In genomic region chr17:47748791-47749553, GRCm38 (mm10) we compare ENCODE assay signal across 9 mouse cellular contexts. TPM values are rescaled to one million over a fixed set of nuclear protein-coding genes. Genes with fewer than 3 reads are reported as not detected.
DNase-seq lines count a peak whose midpoint lies in the region; ATAC-seq lines count a peak whose summit lies in the region.
"Had no signal": no experiment of that assay in that cellular context is flagged by ENCODE, and none has a peak within 500 bp of the region (broad histone marks: within the 10 kb centered on the region; RNA-seq: fewer than 3 reads in every experiment).

No protein-coding gene starts in this region.

- ATAC-seq in forebrain, embryonic 11.5 days (replicated peaks; ENCODE audit: low FRiP score) = no peak
- peak; percentile 36 for ATAC-seq in heart, embryonic 14.5 days (ENCODE audit: insufficient number of reproducible peaks, insufficient read depth, low FRiP score, low read depth)
- no peak for ATAC-seq in liver, embryonic 15.5 days (ENCODE audit: insufficient read depth)

- no peaks in the 10 kb centered on the region for H3K27me3 ChIP-seq in forebrain, embryonic 10.5 days (ENCODE audit: poor library complexity, severe bottlenecking)
- no peaks in the 10 kb centered on the region for H3K27me3 ChIP-seq in forebrain, embryonic 11.5 days (ENCODE audit: control insufficient read depth, insufficient read depth, low read length)
- H3K27me3 ChIP-seq in heart, embryonic 14.5 days (ENCODE audit: control insufficient read depth, insufficient read depth, low read length) = no peaks in the 10 kb centered on the region
- no peaks in the 10 kb centered on the region for H3K27me3 ChIP-seq in liver, embryonic 15.5 days

- WGBS in forebrain, embryonic 10.5 days = 78% methylated on average over 14 of the region's 14 CpGs
- WGBS in forebrain, embryonic 11.5 days = 78% methylated on average over 14 of the region's 14 CpGs
- 35% methylated on average over 14 of the region's 14 CpGs for WGBS in heart, embryonic 14.5 days
- WGBS in liver, embryonic 15.5 days (ENCODE audit: insufficient replicate concordance) = 70% methylated on average over 14 of the region's 14 CpGs

- H3K9me3 ChIP-seq in forebrain, embryonic 10.5 days = peaks cover 4% of the 10 kb centered on the region; the same call in 1 of the 2 replicates
- no peaks in the 10 kb centered on the region for H3K9me3 ChIP-seq in forebrain, embryonic 11.5 days (ENCODE audit: control insufficient read depth, low read length)
- H3K9me3 ChIP-seq in heart, embryonic 14.5 days (ENCODE audit: control insufficient read depth, low read length) = peaks cover 8% of the 10 kb centered on the region; the same call in 1 of the 2 replicates
- no peaks in the 10 kb centered on the region for H3K9me3 ChIP-seq in liver, embryonic 15.5 days (replicated peaks)

- 0 out of 2 replicates have a peak, but pooled peaks cover 4% of the 10 kb centered on the region for H3K4me1 ChIP-seq in forebrain, embryonic 10.5 days
- H3K4me1 ChIP-seq in forebrain, embryonic 11.5 days (replicated peaks; ENCODE audit: control insufficient read depth, insufficient read depth, low read length) = no peaks in the 10 kb centered on the region
- H3K4me1 ChIP-seq in heart, embryonic 14.5 days (ENCODE audit: control insufficient read depth in 2 of 2, insufficient read depth in 2 of 2, low read length in 2 of 2) = peaks cover 24 to 32% of the 10 kb centered on the region in 2 experiments
- H3K4me1 ChIP-seq in liver, embryonic 15.5 days (replicated peaks) = peaks cover 42% of the 10 kb centered on the region

- H3K27ac ChIP-seq in forebrain, embryonic 10.5 days = 0 out of 2 replicates have a peak overlapping the region, but pooled peaks have one; percentile 21
- no peak overlapping the region for H3K27ac ChIP-seq in forebrain, embryonic 11.5 days (ENCODE audit: low read depth, low read length)
- H3K27ac ChIP-seq in heart, embryonic 14.5 days (replicated peaks in 1 of 2; ENCODE audit: control insufficient read depth in 1 of 2, insufficient read depth in 1 of 2, low read depth in 2 of 2, low read length in 2 of 2) = peak overlapping the region; percentile 40 to 72
- peak overlapping the region; percentile 48; the same call in 1 of the 2 replicates for H3K27ac ChIP-seq in liver, embryonic 15.5 days (replicated peaks)

- H3K4me3 ChIP-seq in forebrain, embryonic 10.5 days = no peak overlapping the region
- no peak overlapping the region for H3K4me3 ChIP-seq in forebrain, embryonic 11.5 days (ENCODE audit: low read depth, low read length)
- no peak overlapping the region for H3K4me3 ChIP-seq in heart, embryonic 14.5 days (ENCODE audit: control insufficient read depth in 1 of 2, insufficient read depth in 1 of 2, low read depth in 1 of 2, low read length in 2 of 2)
- no peak overlapping the region for H3K4me3 ChIP-seq in liver, embryonic 15.5 days (replicated peaks)

- DNase-seq in forebrain, embryonic 10.5 days (ENCODE audit: extremely low spot score, low spot score) = no peak
- DNase-seq in forebrain, embryonic 11.5 days (ENCODE audit: low spot score) = no peak
- DNase-seq in NIH3T3 (ENCODE audit: low read depth) = peak; percentile 23
- no peak for DNase-seq in frontal cortex, postnatal 14 days (ENCODE audit: low spot score in 2 of 2)
- DNase-seq in frontal cortex, postnatal 10 days (ENCODE audit: low spot score in 2 of 2) = no peak
- no peak for DNase-seq in retina, embryonic 14.5 days (ENCODE audit: low spot score)

- H3K36me3 ChIP-seq in forebrain, embryonic 10.5 days (replicated peaks) = no peaks in the 10 kb centered on the region
- H3K36me3 ChIP-seq in forebrain, embryonic 11.5 days (ENCODE audit: control insufficient read depth, insufficient read depth, low read length) = no peaks in the 10 kb centered on the region
- H3K36me3 ChIP-seq in heart, embryonic 14.5 days (ENCODE audit: control insufficient read depth, insufficient read depth, low read length) = peaks cover 13% of the 10 kb centered on the region; the same call in 1 of the 2 replicates
- peaks cover 10% of the 10 kb centered on the region for H3K36me3 ChIP-seq in liver, embryonic 15.5 days (replicated peaks)

- H3K4me2 ChIP-seq in forebrain, embryonic 11.5 days (ENCODE audit: low read depth, low read length, severe bottlenecking) = no peak overlapping the region
- H3K4me2 ChIP-seq in heart, embryonic 14.5 days (ENCODE audit: low read length) = no peak overlapping the region
- no peak overlapping the region for H3K4me2 ChIP-seq in liver, embryonic 15.5 days

- no peak overlapping the region for H3K9ac ChIP-seq in forebrain, embryonic 11.5 days (ENCODE audit: low read length)
- peak overlapping the region; percentile 53 for H3K9ac ChIP-seq in heart, embryonic 14.5 days (ENCODE audit: low read length)
- H3K9ac ChIP-seq in liver, embryonic 15.5 days = no peak overlapping the region

RNA-seq across cellular contexts. Expression of gene Tfeb, which starts 12.1 kb away (rescaled TPM):
- 1.9 and 2.2 TPM in 2 replicates for polyA plus RNA-seq in forebrain, embryonic 10.5 days (2016; fragmentation: Nextera tagmentation; extraction: Ambion mirVana)
- polyA plus RNA-seq in forebrain, embryonic 11.5 days (2014; fragmentation: Nextera tagmentation; extraction: Ambion mirVana) = 1.9 and 3.3 TPM in 2 replicates
- polyA plus RNA-seq in heart, embryonic 14.5 days (2014; fragmentation: Nextera tagmentation; extraction: Ambion mirVana) = 17.8 and 21.2 TPM in 2 replicates
- 4.6 and 5.3 TPM in 2 replicates for polyA plus RNA-seq in liver, embryonic 15.5 days (2015; fragmentation: Nextera tagmentation; extraction: Ambion mirVana)

RNA-seq across cellular contexts. Expression of gene Pgc, which starts 22.3 kb away (rescaled TPM):
- not detected in 2 replicates for polyA plus RNA-seq in forebrain, embryonic 10.5 days (2016; fragmentation: Nextera tagmentation; extraction: Ambion mirVana)
- polyA plus RNA-seq in forebrain, embryonic 11.5 days (2014; fragmentation: Nextera tagmentation; extraction: Ambion mirVana) = not detected in 2 replicates
- 0.15 TPM in 1 of 2 replicates, not detected in the other for polyA plus RNA-seq in heart, embryonic 14.5 days (2014; fragmentation: Nextera tagmentation; extraction: Ambion mirVana)
- polyA plus RNA-seq in liver, embryonic 15.5 days (2015; fragmentation: Nextera tagmentation; extraction: Ambion mirVana) = not detected in 2 replicates
- polyA plus RNA-seq: liver, embryonic 16.5 days had no signal

RNA-seq across cellular contexts. Expression of gene Prickle4, which starts 54.4 kb away (rescaled TPM):
- polyA plus RNA-seq in forebrain, embryonic 10.5 days (2016; fragmentation: Nextera tagmentation; extraction: Ambion mirVana) = 0.70 and 0.90 TPM in 2 replicates
- 0.80 and 1.3 TPM in 2 replicates for polyA plus RNA-seq in forebrain, embryonic 11.5 days (2014; fragmentation: Nextera tagmentation; extraction: Ambion mirVana)
- 0.78 TPM in 1 of 2 replicates, not detected in the other for polyA plus RNA-seq in heart, embryonic 14.5 days (2014; fragmentation: Nextera tagmentation; extraction: Ambion mirVana)
- not detected in 2 replicates for polyA plus RNA-seq in liver, embryonic 15.5 days (2015; fragmentation: Nextera tagmentation; extraction: Ambion mirVana)

RNA-seq across cellular contexts. Expression of gene Gm21981, which starts 54.7 kb away (rescaled TPM):
- polyA plus RNA-seq in forebrain, embryonic 10.5 days (2016; fragmentation: Nextera tagmentation; extraction: Ambion mirVana) = 0.14 and 0.22 TPM in 2 replicates
- polyA plus RNA-seq in forebrain, embryonic 11.5 days (2014; fragmentation: Nextera tagmentation; extraction: Ambion mirVana) = 1.4 and 1.6 TPM in 2 replicates
- polyA plus RNA-seq in heart, embryonic 14.5 days (2014; fragmentation: Nextera tagmentation; extraction: Ambion mirVana) = 0.53 and 1.4 TPM in 2 replicates
- polyA plus RNA-seq in liver, embryonic 15.5 days (2015; fragmentation: Nextera tagmentation; extraction: Ambion mirVana) = 0.07 TPM in 1 of 2 replicates, not detected in the other
- polyA plus RNA-seq: liver, embryonic 16.5 days had no signal
